Mouse (Mus musculus) R1 (cell line): ENCODE measurements at regions not wholly inside any gene's neighbourhood (a gene's known extent, or its start where the extent isn't known, plus 50 kb on each side); places are given as distances from the start of the nearest gene placed in this dataset.

Source experiments
- DNase-seq: peaks from one replicate; pipeline ENCODE4 v3.0.0-alpha.2; 2018; ENCODE audit warnings: low read depth, low spot score

DNA sequence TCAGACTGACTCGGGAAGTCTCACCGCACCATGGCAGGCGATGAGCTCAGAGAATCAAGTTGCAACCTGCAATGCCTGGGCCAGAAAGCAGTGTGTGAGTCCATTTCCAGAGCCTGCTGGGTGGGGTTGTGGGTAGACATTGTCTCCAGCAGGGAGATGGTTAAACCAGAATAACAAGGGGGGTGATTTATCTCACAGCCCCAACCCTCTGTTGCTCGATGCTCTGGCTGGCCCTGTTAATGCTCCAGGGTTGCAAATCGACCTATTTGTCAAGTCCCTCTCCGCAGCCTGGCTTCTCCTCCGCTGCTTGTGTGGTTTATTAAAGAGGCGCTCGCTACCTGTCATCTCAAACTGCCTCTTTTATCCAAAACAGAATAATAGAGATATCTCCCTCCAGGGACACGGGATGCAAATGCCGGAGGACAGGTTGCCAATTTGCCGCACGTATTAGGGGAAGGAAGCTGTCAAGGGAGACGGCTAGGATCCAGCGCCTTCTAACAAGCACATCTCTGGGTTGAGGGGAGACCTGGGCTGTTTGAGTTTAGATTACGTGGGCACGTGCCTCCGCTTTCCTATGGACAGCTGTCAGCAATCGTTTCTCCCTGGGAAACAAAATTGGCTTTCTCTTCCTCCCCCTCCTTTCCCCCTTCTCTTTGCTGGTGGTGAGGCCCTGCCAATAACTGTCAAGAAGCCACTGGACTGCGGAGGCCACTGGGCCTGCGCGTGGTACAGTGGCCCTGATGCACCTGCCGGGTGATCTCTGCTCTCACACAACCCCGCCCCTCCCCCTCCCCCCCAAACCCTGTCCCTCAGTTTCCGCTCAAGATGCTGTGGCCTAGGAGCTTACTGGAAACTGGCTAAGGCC lies 57.4 kb upstream of the Pitx1 start:
- no peak for DNase-seq

- no peak for DNase-seq
These were observed 56.3 kb upstream of the Pitx1 start for GRCm38 (mm10) chr13:55892250-55892649.

GRCm38 (mm10) chr13:55887099-55887736 lies 51.2 kb upstream of the Pitx1 start:
- no peak for DNase-seq
